Mouse (Mus musculus) hindbrain, embryonic 10.5 days (tissue): Measurements from ENCODE around the gene Calm1. TPM values are rescaled to one million over a fixed set of nuclear protein-coding genes. Genes with fewer than 3 reads are reported as not detected.

ENCODE experiments used
- DNase-seq: peaks from one replicate; pipeline ENCODE4 v3.0.0-alpha.2; 2017; ENCODE audit warnings: low spot score
- H3K27ac ChIP-seq: fragments of 300-500 bp; sonication (generic); 2 replicates; pipeline ENCODE4 v1.5.1; 2016; ENCODE audit warnings: mild to moderate bottlenecking, moderate library complexity
- H3K27me3 ChIP-seq: fragments of 300-500 bp; sonication (generic); 2 replicates; pipeline ENCODE4 v1.6.1; 2016; ENCODE audit warnings: mild to moderate bottlenecking; ENCODE audit not compliant: poor library complexity, insufficient read depth, severe bottlenecking
- H3K36me3 ChIP-seq: fragments of 300-500 bp; sonication (generic); 2 replicates; pipeline ENCODE4 v1.6.1; 2016; ENCODE audit warnings: mild to moderate bottlenecking, moderate library complexity
- H3K4me1 ChIP-seq: fragments of 300-500 bp; sonication (generic); replicated peaks from 2 replicates; pipeline ENCODE4 v1.6.1; 2016; ENCODE audit warnings: mild to moderate bottlenecking
- H3K4me3 ChIP-seq: fragments of 300-500 bp; sonication (generic); 2 replicates; pipeline ENCODE4 v1.5.1; 2016; ENCODE audit warnings: mild to moderate bottlenecking, moderate library complexity
- H3K9me3 ChIP-seq: fragments of 300-500 bp; sonication (generic); 2 replicates; pipeline ENCODE4 v1.6.1; 2016; ENCODE audit warnings: mild to moderate bottlenecking, moderate library complexity
- WGBS: fragments of 180-500 bp; shearing (Covaris S2); methylation state at CpG from one replicate; pipeline ENCODE4 v1.1.7; 2016; 5-methylcytosine and 5-hydroxymethylcytosine counted together
- polyA plus RNA-seq: library from polyadenylated mRNA; unstranded; fragments of >200 nt; fragmentation: Nextera tagmentation; extraction: Ambion mirVana; gene quantifications from 2 replicates; pipeline ENCODE4 v1.2.1, GENCODE M21; 2016

The Calm1 gene
- polyA plus RNA-seq, 1 experiment from 2014 or later, result 1,527 TPM

- Histone ChIP-seq H3K4me3 (no peak overlapping the region), H3K27ac (peak overlapping the region; percentile 46), H3K9me3 (no peaks in the 10 kb centered on the region), H3K36me3 (no peaks in the 10 kb centered on the region), H3K27me3 (no peaks in the 10 kb centered on the region), H3K4me1 (peaks cover 42% of the 10 kb centered on the region)
- 91% methylated on average over 6 of the region's 6 CpGs for WGBS
- no peak for DNase-seq
These were observed 40.6 kb downstream of the Calm1 start for GRCm38 (mm10) chr12:100239807-100240206.

- WGBS, result 11% methylated on average over 22 of the region's 22 CpGs
- Histone ChIP-seq H3K36me3 (no peaks in the 10 kb centered on the region), H3K27me3 (no peaks in the 10 kb centered on the region), H3K27ac (peak overlapping the region; percentile 88), H3K9me3 (no peaks in the 10 kb centered on the region), H3K4me3 (peak overlapping the region; percentile 41), H3K4me1 (peaks cover 42% of the 10 kb centered on the region)
- peak; percentile 86 for DNase-seq
These were observed 42.9 kb downstream of the Calm1 start for GRCm38 (mm10) chr12:100241911-100242796.

GRCm38 (mm10) chr12:100244580-100244979 lies 45.3 kb downstream of the Calm1 start:
- peaks cover 36% of the 10 kb centered on the region for H3K4me1 ChIP-seq
- H3K27ac ChIP-seq, result peak overlapping the region; percentile 88
- H3K9me3 ChIP-seq, result no peaks in the 10 kb centered on the region
- DNase-seq, result peak; percentile 43
- H3K4me3 ChIP-seq, result no peak overlapping the region
- H3K36me3 ChIP-seq, result no peaks in the 10 kb centered on the region
- 24% methylated on average over 5 of the region's 5 CpGs for WGBS
- H3K27me3 ChIP-seq, result no peaks in the 10 kb centered on the region

GRCm38 (mm10) chr12:100249170-100249569 lies 49.9 kb downstream of the Calm1 start:
- Histone ChIP-seq H3K4me3 (no peak overlapping the region), H3K36me3 (no peaks in the 10 kb centered on the region), H3K9me3 (no peaks in the 10 kb centered on the region), H3K27me3 (no peaks in the 10 kb centered on the region), H3K27ac (no peak overlapping the region), H3K4me1 (peaks cover 10% of the 10 kb centered on the region)
- WGBS, result 93% methylated on average over 7 of the region's 7 CpGs
- DNase-seq, result no peak

- WGBS, result 83% methylated on average over 4 of the region's 4 CpGs
- Histone ChIP-seq H3K9me3 (no peaks in the 10 kb centered on the region), H3K4me1 (0 out of 2 replicates have a peak, but pooled peaks cover 5% of the 10 kb centered on the region), H3K27ac (no peak overlapping the region), H3K4me3 (no peak overlapping the region), H3K27me3 (no peaks in the 10 kb centered on the region), H3K36me3 (no peaks in the 10 kb centered on the region)
- DNase-seq, result no peak
These were observed 55.2 kb downstream of the Calm1 start for GRCm38 (mm10) chr12:100254471-100254870.

GRCm38 (mm10) chr12:100255441-100255949 lies 56.3 kb downstream of the Calm1 start:
- Histone ChIP-seq H3K27ac (no peak overlapping the region), H3K4me3 (no peak overlapping the region), H3K4me1 (0 out of 2 replicates have a peak, but pooled peaks cover 5% of the 10 kb centered on the region), H3K27me3 (no peaks in the 10 kb centered on the region), H3K9me3 (no peaks in the 10 kb centered on the region), H3K36me3 (no peaks in the 10 kb centered on the region)
- no peak for DNase-seq
- 95% methylated on average over 2 of the region's 2 CpGs for WGBS

- Histone ChIP-seq H3K27me3 (no peaks in the 10 kb centered on the region), H3K4me3 (no peak overlapping the region), H3K27ac (no peak overlapping the region), H3K36me3 (no peaks in the 10 kb centered on the region), H3K9me3 (no peaks in the 10 kb centered on the region), H3K4me1 (0 out of 2 replicates have a peak, but pooled peaks cover 5% of the 10 kb centered on the region)
- 81% methylated on average over 3 of the region's 3 CpGs for WGBS
- DNase-seq, result no peak
These were observed 58.5 kb downstream of the Calm1 start for GRCm38 (mm10) chr12:100257779-100258178.

Other genes starting within 250 kb of the Calm1 start
- gene Kcnk13, start 234.9 kb upstream of the Calm1 start, polyA plus RNA-seq, result 0.06 and 0.13 TPM in 2 replicates
- gene Psmc1, start 89.3 kb upstream of the Calm1 start, polyA plus RNA-seq, result 366 and 386 TPM in 2 replicates
- 12.7 and 13.2 TPM in 2 replicates for gene Nrde2, start 39.8 kb upstream of the Calm1 start, polyA plus RNA-seq